Mouse (Mus musculus) lung, embryonic 14.5 days (tissue): ENCODE results near the gene Olfr1294. TPM values are rescaled to one million over a fixed set of nuclear protein-coding genes. Genes with fewer than 3 reads are reported as not detected.

Source experiments
- ATAC-seq: fragments of 200-750 bp; cut with Nextera tagmentation; 2 replicates; pipeline ENCODE4 v1.8.0; 2017; ENCODE audit warnings: mild to moderate bottlenecking, moderate TSS enrichment, moderate library complexity; ENCODE audit not compliant: insufficient read depth
- DNase-seq: peaks from one replicate; pipeline ENCODE4 v3.0.0-alpha.2; 2015
- H3K27ac ChIP-seq: fragments of 300-500 bp; sonication (generic); 2 replicates; pipeline ENCODE4 v1.5.1; 2014; ENCODE audit warnings: low read depth, mild to moderate bottlenecking, moderate library complexity
- H3K27me3 ChIP-seq: fragments of 300-500 bp; sonication (generic); 2 replicates; pipeline ENCODE4 v1.6.1; 2014; ENCODE audit warnings: low read length, control low read depth; ENCODE audit not compliant: insufficient read depth
- H3K36me3 ChIP-seq: fragments of 300-500 bp; sonication (generic); 2 replicates; pipeline ENCODE4 v1.6.1; 2014; ENCODE audit warnings: control low read depth; ENCODE audit not compliant: insufficient read depth
- H3K4me1 ChIP-seq: fragments of 300-500 bp; sonication (generic); 2 replicates; pipeline ENCODE4 v1.6.1; 2014; ENCODE audit warnings: antibody characterized with exemption, control low read depth; ENCODE audit not compliant: insufficient read depth
- H3K4me2 ChIP-seq: fragments of 300-500 bp; sonication (generic); 2 replicates; pipeline ENCODE4 v1.6.1; 2014; ENCODE audit warnings: mild to moderate bottlenecking
- H3K4me3 ChIP-seq: fragments of 300-500 bp; sonication (generic); 2 replicates; pipeline ENCODE4 v1.5.1; 2014; ENCODE audit warnings: low read depth, low read length
- H3K9ac ChIP-seq: fragments of 300-500 bp; sonication (generic); 2 replicates; pipeline ENCODE4 v1.6.1; 2014
- H3K9me3 ChIP-seq: fragments of 300-500 bp; sonication (generic); 2 replicates; pipeline ENCODE4 v1.6.1; 2016; ENCODE audit warnings: low read depth, low read length, control low read depth
- CTCF ChIP-seq: IDR thresholded peaks from 2 replicates; pipeline ENCODE4 v1.5.1; 2016; ENCODE audit warnings: antibody characterized with exemption, low read depth
- WGBS: fragments of 180-500 bp; shearing (Covaris S2); extraction: QIAGEN DNeasy Blood & Tissue Kit; methylation state at CpG from one replicate; pipeline ENCODE4 v1.1.7; 2014; 5-methylcytosine and 5-hydroxymethylcytosine counted together
- polyA plus RNA-seq: library from polyadenylated mRNA; unstranded; fragments of >200 nt; fragmentation: Nextera tagmentation; extraction: Ambion mirVana; gene quantifications from 2 replicates; pipeline ENCODE4 v1.2.1, GENCODE M21; 2014

The Olfr1294 gene
- polyA plus RNA-seq: not detected in 2 replicates

- no peaks in the 10 kb centered on the region for H3K36me3 ChIP-seq
- H3K9ac ChIP-seq: no peak within 1 kb of the TSS
- H3K27me3 ChIP-seq: no peaks in the 10 kb centered on the region
- H3K27ac ChIP-seq: no peak within 1 kb of the TSS
- DNase-seq: no peak
- H3K4me3 ChIP-seq: no peak within 1 kb of the TSS
- H3K9me3 ChIP-seq: no peaks in the 10 kb centered on the region
- no peaks in the 10 kb centered on the region for H3K4me1 ChIP-seq
- no peak for ATAC-seq
- 45% methylated on average over 1 of the region's 1 CpGs for WGBS
- TF ChIP-seq CTCF: no peak
- H3K4me2 ChIP-seq: no peak within 1 kb of the TSS
Measured at GRCm38 (mm10) chr2:111540191-111540590, at the start of gene Olfr1294. TSS of gene Olfr1294 (minus strand) at chr2:111540291.

- no peak within 1 kb of the TSS for H3K27ac ChIP-seq
- no peak within 1 kb of the TSS for H3K4me3 ChIP-seq
- H3K9ac ChIP-seq: no peak within 1 kb of the TSS
- no peak within 1 kb of the TSS for H3K4me2 ChIP-seq
- H3K9me3 ChIP-seq: no peaks in the 10 kb centered on the region
- no peaks in the 10 kb centered on the region for H3K36me3 ChIP-seq
- no peak for DNase-seq
- ATAC-seq: no peak
- H3K4me1 ChIP-seq: no peaks in the 10 kb centered on the region
- no peaks in the 10 kb centered on the region for H3K27me3 ChIP-seq
- TF ChIP-seq CTCF: no peak
Measured at GRCm38 (mm10) chr2:111569581-111569980, 29.5 kb upstream of the Olfr1294 start, which contains the start of gene Olfr1295. TSS of gene Olfr1295 (minus strand) at chr2:111569681.

- Histone ChIP-seq H3K27ac (no peak within 1 kb of the TSS), H3K27me3 (no peaks in the 10 kb centered on the region), H3K4me3 (no peak within 1 kb of the TSS), H3K9me3 (no peaks in the 10 kb centered on the region), H3K9ac (no peak within 1 kb of the TSS), H3K4me1 (no peaks in the 10 kb centered on the region), H3K36me3 (no peaks in the 10 kb centered on the region), H3K4me2 (no peak within 1 kb of the TSS)
- WGBS: 88% methylated on average over 1 of the region's 1 CpGs
- ATAC-seq (no peak), DNase-seq (no peak)
- no peak for TF ChIP-seq CTCF
Measured at GRCm38 (mm10) chr2:111524903-111525302, 15.2 kb downstream of the Olfr1294 start, which contains the start of gene Olfr1293-ps. TSS of gene Olfr1293-ps (plus strand) at chr2:111525203.

- TF ChIP-seq CTCF: no peak
- Histone ChIP-seq H3K36me3 (no peaks in the 10 kb centered on the region), H3K4me3 (no peak overlapping the region), H3K4me1 (no peaks in the 10 kb centered on the region), H3K9ac (no peak overlapping the region), H3K9me3 (no peaks in the 10 kb centered on the region; the same call in 1 of the 2 replicates), H3K4me2 (no peak overlapping the region), H3K27ac (no peak overlapping the region), H3K27me3 (no peaks in the 10 kb centered on the region)
- 88% methylated on average over 10 of the region's 10 CpGs for WGBS
- DNase-seq (no peak), ATAC-seq (no peak)
Measured at GRCm38 (mm10) chr2:111517451-111517850, 22.6 kb downstream of the Olfr1294 start.

- no peak for TF ChIP-seq CTCF
Measured at GRCm38 (mm10) chr2:111496880-111497279, 43.2 kb downstream of the Olfr1294 start, which contains the start of gene Olfr1291-ps1. TSS of gene Olfr1291-ps1 (plus strand) at chr2:111497180.

GRCm38 (mm10) chr2:111493729-111494128, 46.4 kb downstream of the Olfr1294 start, which contains the start of gene Olfr1290:
TSS of gene Olfr1290 (minus strand) at chr2:111493829.
- no peak within 1 kb of the TSS for H3K27ac ChIP-seq
- no peaks in the 10 kb centered on the region for H3K4me1 ChIP-seq
- WGBS: 71% methylated on average over 5 of the region's 5 CpGs
- ATAC-seq (no peak), DNase-seq (no peak)
- no peak within 1 kb of the TSS for H3K9ac ChIP-seq
- H3K4me3 ChIP-seq: no peak within 1 kb of the TSS
- no peaks in the 10 kb centered on the region for H3K27me3 ChIP-seq
- H3K9me3 ChIP-seq: no peaks in the 10 kb centered on the region
- no peaks in the 10 kb centered on the region for H3K36me3 ChIP-seq
- no peak for TF ChIP-seq CTCF
- H3K4me2 ChIP-seq: no peak within 1 kb of the TSS

More at GRCm38 (mm10) chr2:111496880-111497279, 43.2 kb downstream of the Olfr1294 start, which contains the start of gene Olfr1291-ps1:
- DNase-seq: no peak
- no peak for ATAC-seq
- no peaks in the 10 kb centered on the region for H3K4me1 ChIP-seq
- H3K9me3 ChIP-seq: no peaks in the 10 kb centered on the region
- no peak within 1 kb of the TSS for H3K9ac ChIP-seq
- no peak within 1 kb of the TSS for H3K27ac ChIP-seq
- WGBS: 86% methylated on average over 3 of the region's 3 CpGs
- H3K27me3 ChIP-seq: no peaks in the 10 kb centered on the region
- H3K36me3 ChIP-seq: no peaks in the 10 kb centered on the region
- no peak within 1 kb of the TSS for H3K4me2 ChIP-seq
- no peak within 1 kb of the TSS for H3K4me3 ChIP-seq

Other genes with a start within 250 kb of the Olfr1294 start
- not detected in 2 replicates for gene Olfr1279, start 239.7 kb downstream of the Olfr1294 start, polyA plus RNA-seq
- not detected in 2 replicates for gene Olfr1280, start 226.3 kb downstream of the Olfr1294 start, polyA plus RNA-seq
- gene Olfr1281, start 213.8 kb downstream of the Olfr1294 start, polyA plus RNA-seq: not detected in 2 replicates
- gene Olfr1282, start 204.2 kb downstream of the Olfr1294 start, polyA plus RNA-seq: not detected in 2 replicates
- gene Olfr1283, start 173.5 kb downstream of the Olfr1294 start, polyA plus RNA-seq: not detected in 2 replicates
- gene Olfr1284, start 164.8 kb downstream of the Olfr1294 start, polyA plus RNA-seq: not detected in 2 replicates
- gene Olfr1286, start 117.2 kb downstream of the Olfr1294 start, polyA plus RNA-seq: not detected in 2 replicates
- gene Olfr1287, start 91.1 kb downstream of the Olfr1294 start, polyA plus RNA-seq: not detected in 2 replicates
- not detected in 2 replicates for gene Olfr1288, start 66.2 kb downstream of the Olfr1294 start, polyA plus RNA-seq
- gene Olfr1289, start 59.5 kb downstream of the Olfr1294 start, polyA plus RNA-seq: not detected in 2 replicates
- not detected in 2 replicates for gene Olfr1290, start 46.5 kb downstream of the Olfr1294 start, polyA plus RNA-seq
- not detected in 2 replicates for gene Olfr1291-ps1, start 43.1 kb downstream of the Olfr1294 start, polyA plus RNA-seq
- gene Olfr1293-ps, start 15.1 kb downstream of the Olfr1294 start, polyA plus RNA-seq: not detected in 2 replicates
- gene Olfr1295, start 29.4 kb upstream of the Olfr1294 start, polyA plus RNA-seq: not detected in 2 replicates
- gene Olfr1297, start 86.2 kb upstream of the Olfr1294 start, polyA plus RNA-seq: not detected in 2 replicates
- gene Olfr1298, start 108.9 kb upstream of the Olfr1294 start, polyA plus RNA-seq: not detected in 2 replicates
- gene Olfr1299, start 121.1 kb upstream of the Olfr1294 start, polyA plus RNA-seq: not detected in 2 replicates
- not detected in 2 replicates for gene Olfr1301, start 210.7 kb upstream of the Olfr1294 start, polyA plus RNA-seq
- gene Olfr1302, start 237.1 kb upstream of the Olfr1294 start, polyA plus RNA-seq: not detected in 2 replicates